Mouse (Mus musculus) intestine, embryonic 15.5 days (tissue): ENCODE data around the gene Ube3c. TPM values are rescaled to one million over a fixed set of nuclear protein-coding genes. Genes with fewer than 3 reads are reported as not detected.

Experiments
- ATAC-seq: fragments of 200-750 bp; cut with Nextera tagmentation; 2 replicates; pipeline ENCODE4 v1.8.0; 2017; ENCODE audit warnings: moderate TSS enrichment, moderate library complexity
- H3K27ac ChIP-seq: fragments of 300-500 bp; sonication (generic); 2 replicates; pipeline ENCODE4 v1.5.1; 2015; ENCODE audit warnings: mild to moderate bottlenecking, inconsistent platforms
- H3K27me3 ChIP-seq: fragments of 300-500 bp; sonication (generic); replicated peaks from 2 replicates; pipeline ENCODE4 v1.6.1; 2015; ENCODE audit warnings: inconsistent platforms
- H3K36me3 ChIP-seq: fragments of 300-500 bp; sonication (generic); 2 replicates; pipeline ENCODE4 v1.6.1; 2015; ENCODE audit warnings: inconsistent platforms
- H3K4me1 ChIP-seq: fragments of 300-500 bp; sonication (generic); replicated peaks from 2 replicates; pipeline ENCODE4 v1.6.1; 2015; ENCODE audit warnings: inconsistent platforms
- H3K4me2 ChIP-seq: fragments of 300-500 bp; sonication (generic); replicated peaks from 2 replicates; pipeline ENCODE4 v1.6.1; 2015; ENCODE audit warnings: mild to moderate bottlenecking, inconsistent platforms
- H3K4me3 ChIP-seq: fragments of 300-500 bp; sonication (generic); replicated peaks from 2 replicates; pipeline ENCODE4 v1.5.1; 2015; ENCODE audit warnings: inconsistent platforms
- H3K9ac ChIP-seq: fragments of 300-500 bp; sonication (generic); 2 replicates; pipeline ENCODE4 v1.6.1; 2015; ENCODE audit warnings: inconsistent platforms
- H3K9me3 ChIP-seq: fragments of 300-500 bp; sonication (generic); 2 replicates; pipeline ENCODE4 v1.6.1; 2016; ENCODE audit warnings: inconsistent platforms
- WGBS: fragments of 180-500 bp; shearing (Covaris S2); methylation state at CpG from one replicate; pipeline ENCODE4 v1.1.7; 2015; 5-methylcytosine and 5-hydroxymethylcytosine counted together
- polyA plus RNA-seq: library from polyadenylated mRNA; unstranded; fragments of >200 nt; fragmentation: Nextera tagmentation; extraction: Ambion mirVana; gene quantifications from 2 replicates; pipeline ENCODE4 v1.2.1, GENCODE M21; 2015

The Ube3c gene
- polyA plus RNA-seq, 1 experiment from 2014 or later, result 25.5 TPM

- Histone ChIP-seq H3K4me2 (no peak overlapping the region), H3K4me1 (no peaks in the 10 kb centered on the region), H3K27me3 (no peaks in the 10 kb centered on the region), H3K27ac (no peak overlapping the region), H3K9me3 (no peaks in the 10 kb centered on the region), H3K9ac (no peak overlapping the region), H3K36me3 (no peaks in the 10 kb centered on the region), H3K4me3 (no peak overlapping the region)
- ATAC-seq, result no peak
- 51% methylated on average over 7 of the region's 7 CpGs for WGBS
Observed at GRCm38 (mm10) chr5:29688352-29688751, 119.3 kb downstream of the Ube3c start.

- no peaks in the 10 kb centered on the region for H3K4me1 ChIP-seq
- 69% methylated on average over 4 of the region's 4 CpGs for WGBS
Observed at GRCm38 (mm10) chr5:29698493-29698892, 129.5 kb downstream of the Ube3c start.

GRCm38 (mm10) chr5:29699520-29700202 is 130.6 kb downstream of the Ube3c start:
- no peak overlapping the region for H3K9ac ChIP-seq
- H3K4me3 ChIP-seq, result no peak overlapping the region
- no peaks in the 10 kb centered on the region for H3K4me1 ChIP-seq
- ATAC-seq, result no peak
- H3K36me3 ChIP-seq, result no peaks in the 10 kb centered on the region
- 84% methylated on average over 2 of the region's 2 CpGs for WGBS
- no peaks in the 10 kb centered on the region for H3K27me3 ChIP-seq
- no peak overlapping the region for H3K27ac ChIP-seq
- H3K9me3 ChIP-seq, result no peaks in the 10 kb centered on the region
- H3K4me2 ChIP-seq, result no peak overlapping the region

More at GRCm38 (mm10) chr5:29698493-29698892, 129.5 kb downstream of the Ube3c start:
- peak; percentile 95 for ATAC-seq
- Histone ChIP-seq H3K27me3 (no peaks in the 10 kb centered on the region), H3K4me2 (no peak overlapping the region; the same call in 1 of the 2 replicates), H3K4me3 (no peak overlapping the region), H3K9me3 (no peaks in the 10 kb centered on the region), H3K36me3 (no peaks in the 10 kb centered on the region), H3K9ac (no peak overlapping the region), H3K27ac (no peak overlapping the region)

GRCm38 (mm10) chr5:29707241-29707640 is 138.2 kb downstream of the Ube3c start:
- whole genome bisulfite sequencing, result 82% methylated on average over 4 of the region's 4 CpGs
- Histone ChIP-seq H3K9me3 (no peaks in the 10 kb centered on the region), H3K36me3 (no peaks in the 10 kb centered on the region), H3K27ac (no peak overlapping the region), H3K9ac (no peak overlapping the region), H3K4me3 (no peak overlapping the region), H3K4me2 (no peak overlapping the region), H3K27me3 (no peaks in the 10 kb centered on the region), H3K4me1 (no peaks in the 10 kb centered on the region)
- ATAC-seq, result no peak

- Histone ChIP-seq H3K4me2 (no peak overlapping the region), H3K27ac (no peak overlapping the region), H3K4me1 (no peaks in the 10 kb centered on the region), H3K9ac (no peak overlapping the region), H3K9me3 (no peaks in the 10 kb centered on the region), H3K4me3 (no peak overlapping the region), H3K36me3 (no peaks in the 10 kb centered on the region), H3K27me3 (no peaks in the 10 kb centered on the region)
- WGBS, result 3% methylated on average over 5 of the region's 5 CpGs
- ATAC-seq, result peak; percentile 92
Observed at GRCm38 (mm10) chr5:29708258-29708657, 139.2 kb downstream of the Ube3c start.

- H3K27ac ChIP-seq, result no peak overlapping the region
- H3K9me3 ChIP-seq, result no peaks in the 10 kb centered on the region
- ATAC-seq, result no peak
- no peak overlapping the region for H3K9ac ChIP-seq
- H3K36me3 ChIP-seq, result no peaks in the 10 kb centered on the region
- no peaks in the 10 kb centered on the region for H3K4me1 ChIP-seq
- no peak overlapping the region for H3K4me2 ChIP-seq
- no peak overlapping the region for H3K4me3 ChIP-seq
- no peaks in the 10 kb centered on the region for H3K27me3 ChIP-seq
Observed at GRCm38 (mm10) chr5:29711631-29712030, 142.6 kb downstream of the Ube3c start.

GRCm38 (mm10) chr5:29712906-29713305 is 143.9 kb downstream of the Ube3c start:
- H3K27ac ChIP-seq, result no peak overlapping the region
- H3K9me3 ChIP-seq, result no peaks in the 10 kb centered on the region
- no peak overlapping the region for H3K4me3 ChIP-seq
- no peaks in the 10 kb centered on the region for H3K27me3 ChIP-seq
- 62% methylated on average over 1 of the region's 1 CpGs for WGBS
- no peaks in the 10 kb centered on the region for H3K4me1 ChIP-seq
- no peak overlapping the region for H3K4me2 ChIP-seq
- no peak for ATAC-seq
- H3K36me3 ChIP-seq, result no peaks in the 10 kb centered on the region
- H3K9ac ChIP-seq, result no peak overlapping the region

- Histone ChIP-seq H3K4me2 (no peak overlapping the region), H3K27ac (no peak overlapping the region), H3K27me3 (no peaks in the 10 kb centered on the region), H3K9me3 (no peaks in the 10 kb centered on the region), H3K4me3 (no peak overlapping the region), H3K9ac (no peak overlapping the region), H3K36me3 (no peaks in the 10 kb centered on the region), H3K4me1 (no peaks in the 10 kb centered on the region)
- WGBS, result 34% methylated on average over 1 of the region's 1 CpGs
- no peak for ATAC-seq
Observed at GRCm38 (mm10) chr5:29721159-29721558, 152.1 kb downstream of the Ube3c start.

GRCm38 (mm10) chr5:29725369-29725768 is 156.3 kb downstream of the Ube3c start:
- Histone ChIP-seq H3K36me3 (no peaks in the 10 kb centered on the region), H3K27me3 (no peaks in the 10 kb centered on the region), H3K4me2 (no peak overlapping the region), H3K9ac (no peak overlapping the region), H3K4me1 (no peaks in the 10 kb centered on the region), H3K9me3 (no peaks in the 10 kb centered on the region), H3K27ac (no peak overlapping the region), H3K4me3 (no peak overlapping the region)
- WGBS, result 84% methylated on average over 2 of the region's 2 CpGs
- no peak for ATAC-seq

Other genes starting within 250 kb of the Ube3c start
- gene Lmbr1, start 190.9 kb upstream of the Ube3c start, polyA plus RNA-seq, result 9.9 and 12.3 TPM in 2 replicates
- 28.0 and 31.0 TPM in 2 replicates for gene Nom1, start 134.6 kb upstream of the Ube3c start, polyA plus RNA-seq
- gene Mnx1, start 90.8 kb upstream of the Ube3c start, polyA plus RNA-seq, result 1.4 and 1.5 TPM in 2 replicates
- gene Dnajb6, start 166.4 kb downstream of the Ube3c start, polyA plus RNA-seq, result 108 and 138 TPM in 2 replicates
- gene Gm5129, start 166.7 kb downstream of the Ube3c start, polyA plus RNA-seq, result not detected in 2 replicates